Mouse (Mus musculus) heart, postnatal 0 days (tissue): Measurements from ENCODE around the gene Zfp575. TPM values are rescaled to one million over a fixed set of nuclear protein-coding genes. Genes with fewer than 3 reads are reported as not detected.

Source experiments
- ATAC-seq: fragments of 200-750 bp; cut with Nextera tagmentation; 2 replicates; pipeline ENCODE4 v1.8.0; 2017; ENCODE audit warnings: low read depth, moderate number of reproducible peaks, moderate library complexity; ENCODE audit not compliant: insufficient read depth
- DNase-seq: peaks from one replicate; pipeline ENCODE4 v3.0.0-alpha.2; 2016; ENCODE audit warnings: low spot score
- H3K27ac ChIP-seq: fragments of 300-500 bp; sonication (generic); 2 replicates; pipeline ENCODE4 v1.5.1; 2014; ENCODE audit warnings: low read depth, mild to moderate bottlenecking
- H3K27me3 ChIP-seq: fragments of 300-500 bp; sonication (generic); 2 replicates; pipeline ENCODE4 v1.6.1; 2014; ENCODE audit warnings: low read length, mixed read lengths; ENCODE audit not compliant: control insufficient read depth, insufficient read depth
- H3K36me3 ChIP-seq: fragments of 300-500 bp; sonication (generic); replicated peaks from 2 replicates; pipeline ENCODE4 v1.6.1; 2014; ENCODE audit warnings: low read length, mixed read lengths; ENCODE audit not compliant: control insufficient read depth, insufficient read depth
- H3K4me1 ChIP-seq: fragments of 300-500 bp; sonication (generic); 2 replicates; pipeline ENCODE4 v1.6.1; 2014; ENCODE audit warnings: antibody characterized with exemption; ENCODE audit not compliant: control insufficient read depth, insufficient read depth
- H3K4me2 ChIP-seq: fragments of 300-500 bp; sonication (generic); 2 replicates; pipeline ENCODE4 v1.6.1; 2014; ENCODE audit warnings: low read depth, mild to moderate bottlenecking, low read length, moderate library complexity
- H3K4me3 ChIP-seq: fragments of 300-500 bp; sonication (generic); 2 replicates; pipeline ENCODE4 v1.5.1; 2014; ENCODE audit warnings: low read depth, low read length
- H3K9ac ChIP-seq: fragments of 300-500 bp; sonication (generic); replicated peaks from 2 replicates; pipeline ENCODE4 v1.6.1; 2014; ENCODE audit warnings: low read depth, low read length, mixed read lengths
- H3K9me3 ChIP-seq: fragments of 300-500 bp; sonication (generic); replicated peaks from 2 replicates; pipeline ENCODE4 v1.6.1; 2016; ENCODE audit warnings: low read length; ENCODE audit not compliant: control insufficient read depth
- CTCF ChIP-seq: IDR thresholded peaks from 2 replicates; pipeline ENCODE4 v1.5.1; 2016; ENCODE audit warnings: antibody characterized with exemption, control low read depth, low read depth
- EP300 ChIP-seq: IDR thresholded peaks from 2 replicates; pipeline ENCODE4 v1.6.1; 2016; ENCODE audit warnings: antibody characterized with exemption, low read depth
- WGBS: fragments of 180-500 bp; shearing (Covaris S2); extraction: QIAGEN DNeasy Blood & Tissue Kit; methylation state at CpG from one replicate; pipeline ENCODE4 v1.1.7; 2014; 5-methylcytosine and 5-hydroxymethylcytosine counted together
- polyA plus RNA-seq: library from polyadenylated mRNA; unstranded; fragments of >200 nt; fragmentation: Nextera tagmentation; extraction: Ambion mirVana; gene quantifications from 2 replicates; pipeline ENCODE4 v1.2.1, GENCODE M21; 2015
- total RNA-seq: library from RNA; depleted of rRNA; stranded (reverse); fragments of >200 nt; gene quantifications from 2 replicates; pipeline ENCODE4 v1.2.3, GENCODE M21; 2014; ENCODE audit warnings: low replicate concordance

Gene Zfp575
- total and polyA plus RNA-seq, 2 experiments from 2014 or later, result 0.04 to 0.67 TPM

- WGBS, result 6% methylated on average over 13 of the region's 13 CpGs
- peak; percentile 94 for ATAC-seq
- no peak overlapping the region for H3K4me3 ChIP-seq
These were observed 13.6 kb upstream of the Zfp575 start for GRCm38 (mm10) chr7:24600941-24601597.

GRCm38 (mm10) chr7:24599211-24600067, 12.0 kb upstream of the Zfp575 start:
- ATAC-seq (no peak), DNase-seq (no peak)
- WGBS, result 67% methylated on average over 15 of the region's 15 CpGs
- Histone ChIP-seq H3K4me2 (no peak overlapping the region), H3K4me1 (no peaks in the 10 kb centered on the region), H3K27me3 (no peaks in the 10 kb centered on the region), H3K9me3 (no peaks in the 10 kb centered on the region), H3K36me3 (no peaks in the 10 kb centered on the region; the same call in 1 of the 2 replicates), H3K27ac (no peak overlapping the region), H3K9ac (no peak overlapping the region), H3K4me3 (no peak overlapping the region)
- no peak for TF ChIP-seq CTCF

More at GRCm38 (mm10) chr7:24600941-24601597, 13.6 kb upstream of the Zfp575 start:
- no peaks in the 10 kb centered on the region; the same call in 1 of the 2 replicates for H3K36me3 ChIP-seq
- H3K27ac ChIP-seq, result no peak overlapping the region
- no peaks in the 10 kb centered on the region for H3K9me3 ChIP-seq
- no peak overlapping the region for H3K9ac ChIP-seq
- DNase-seq, result peak; percentile 92
- no peaks in the 10 kb centered on the region for H3K27me3 ChIP-seq
- no peak overlapping the region for H3K4me2 ChIP-seq
- TF ChIP-seq CTCF (peak; percentile 100), EP300 (no peak)
- no peaks in the 10 kb centered on the region for H3K4me1 ChIP-seq

DNA sequence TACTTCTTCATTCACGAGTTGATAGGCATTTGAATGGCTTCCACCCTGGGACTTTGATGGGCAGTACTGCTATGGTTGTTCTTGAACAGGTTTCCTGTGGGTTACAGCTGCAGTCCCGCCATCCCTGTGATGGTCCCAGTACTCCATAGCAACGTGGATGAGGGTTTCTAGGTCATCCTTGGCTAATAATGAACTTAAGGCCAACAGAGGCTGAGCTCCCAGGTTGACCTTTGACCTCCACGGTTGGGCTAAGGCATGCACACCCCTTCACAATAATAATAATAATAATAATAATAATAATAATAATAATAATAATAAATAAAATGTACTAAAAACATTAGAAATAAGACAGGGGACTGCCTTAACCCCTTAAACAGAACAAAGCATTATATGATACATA, 10.7 kb upstream of the Zfp575 start:
- WGBS, result 74% methylated on average over 4 of the region's 4 CpGs
- ATAC-seq (no peak), DNase-seq (no peak)

DNA sequence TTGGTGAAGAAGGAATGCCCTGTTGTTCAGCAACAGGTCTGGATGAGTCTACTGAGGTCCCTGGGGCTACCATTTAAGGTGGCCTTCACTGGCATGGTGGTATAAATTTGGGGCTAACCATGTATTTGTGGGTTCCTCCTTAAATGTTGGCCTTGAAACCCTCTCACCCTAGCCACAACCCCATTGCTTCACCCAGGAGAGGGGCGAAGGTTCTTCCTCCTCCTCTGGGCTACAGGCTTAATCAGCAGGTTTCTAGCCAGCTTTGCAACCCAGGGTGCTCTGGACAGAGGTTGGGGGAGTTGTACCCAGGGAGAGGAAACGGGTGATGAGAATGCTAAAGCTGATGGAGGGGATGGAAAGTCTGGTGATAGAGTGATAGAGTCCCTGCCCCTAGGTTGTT, 8.0 kb upstream of the Zfp575 start:
- no peaks in the 10 kb centered on the region for H3K27me3 ChIP-seq
- no peak overlapping the region for H3K4me2 ChIP-seq
- DNase-seq (no peak), ATAC-seq (no peak)
- peaks cover 5% of the 10 kb centered on the region; the same call in 1 of the 2 replicates for H3K4me1 ChIP-seq
- H3K27ac ChIP-seq, result no peak overlapping the region
- WGBS, result 73% methylated on average over 2 of the region's 2 CpGs
- TF ChIP-seq EP300 (no peak), CTCF (no peak)
- H3K36me3 ChIP-seq, result no peaks in the 10 kb centered on the region
- H3K9ac ChIP-seq, result no peak overlapping the region
- H3K9me3 ChIP-seq, result no peaks in the 10 kb centered on the region
- H3K4me3 ChIP-seq, result no peak overlapping the region

More for the DNA sequence above, 10.7 kb upstream of the Zfp575 start:
- Histone ChIP-seq H3K4me3 (no peak overlapping the region), H3K27ac (no peak overlapping the region), H3K36me3 (no peaks in the 10 kb centered on the region), H3K4me2 (no peak overlapping the region), H3K9me3 (no peaks in the 10 kb centered on the region), H3K27me3 (no peaks in the 10 kb centered on the region), H3K4me1 (peaks cover 5% of the 10 kb centered on the region; the same call in 1 of the 2 replicates), H3K9ac (no peak overlapping the region)
- TF ChIP-seq EP300 (no peak), CTCF (no peak)

GRCm38 (mm10) chr7:24594309-24594803, 6.9 kb upstream of the Zfp575 start:
- TF ChIP-seq CTCF (no peak), EP300 (no peak)
- 5% methylated on average over 13 of the region's 13 CpGs for WGBS
- Histone ChIP-seq H3K4me3 (peak overlapping the region; percentile 75), H3K36me3 (no peaks in the 10 kb centered on the region), H3K9ac (peak overlapping the region; percentile 62), H3K4me2 (peak overlapping the region; percentile 86), H3K4me1 (peaks cover 5% of the 10 kb centered on the region; the same call in 1 of the 2 replicates), H3K9me3 (no peaks in the 10 kb centered on the region), H3K27me3 (no peaks in the 10 kb centered on the region), H3K27ac (no peak overlapping the region)
- DNase-seq, result no peak
- no peak for ATAC-seq
